Mouse (Mus musculus) hindbrain, embryonic 10.5 days (tissue): Measurements from ENCODE around the gene Dnajc13. TPM values are rescaled to one million over a fixed set of nuclear protein-coding genes. Genes with fewer than 3 reads are reported as not detected.

Source experiments
- DNase-seq: peaks from one replicate; pipeline ENCODE4 v3.0.0-alpha.2; 2017; ENCODE audit warnings: low spot score
- H3K27ac ChIP-seq: fragments of 300-500 bp; sonication (generic); 2 replicates; pipeline ENCODE4 v1.5.1; 2016; ENCODE audit warnings: mild to moderate bottlenecking, moderate library complexity
- H3K27me3 ChIP-seq: fragments of 300-500 bp; sonication (generic); 2 replicates; pipeline ENCODE4 v1.6.1; 2016; ENCODE audit warnings: mild to moderate bottlenecking; ENCODE audit not compliant: poor library complexity, insufficient read depth, severe bottlenecking
- H3K36me3 ChIP-seq: fragments of 300-500 bp; sonication (generic); 2 replicates; pipeline ENCODE4 v1.6.1; 2016; ENCODE audit warnings: mild to moderate bottlenecking, moderate library complexity
- H3K4me1 ChIP-seq: fragments of 300-500 bp; sonication (generic); replicated peaks from 2 replicates; pipeline ENCODE4 v1.6.1; 2016; ENCODE audit warnings: mild to moderate bottlenecking
- H3K4me3 ChIP-seq: fragments of 300-500 bp; sonication (generic); 2 replicates; pipeline ENCODE4 v1.5.1; 2016; ENCODE audit warnings: mild to moderate bottlenecking, moderate library complexity
- H3K9me3 ChIP-seq: fragments of 300-500 bp; sonication (generic); 2 replicates; pipeline ENCODE4 v1.6.1; 2016; ENCODE audit warnings: mild to moderate bottlenecking, moderate library complexity
- WGBS: fragments of 180-500 bp; shearing (Covaris S2); methylation state at CpG from one replicate; pipeline ENCODE4 v1.1.7; 2016; 5-methylcytosine and 5-hydroxymethylcytosine counted together
- polyA plus RNA-seq: library from polyadenylated mRNA; unstranded; fragments of >200 nt; fragmentation: Nextera tagmentation; extraction: Ambion mirVana; gene quantifications from 2 replicates; pipeline ENCODE4 v1.2.1, GENCODE M21; 2016

Dnajc13 gene
- polyA plus RNA-seq, 1 experiment from 2014 or later, result 15.8 TPM

DNA sequence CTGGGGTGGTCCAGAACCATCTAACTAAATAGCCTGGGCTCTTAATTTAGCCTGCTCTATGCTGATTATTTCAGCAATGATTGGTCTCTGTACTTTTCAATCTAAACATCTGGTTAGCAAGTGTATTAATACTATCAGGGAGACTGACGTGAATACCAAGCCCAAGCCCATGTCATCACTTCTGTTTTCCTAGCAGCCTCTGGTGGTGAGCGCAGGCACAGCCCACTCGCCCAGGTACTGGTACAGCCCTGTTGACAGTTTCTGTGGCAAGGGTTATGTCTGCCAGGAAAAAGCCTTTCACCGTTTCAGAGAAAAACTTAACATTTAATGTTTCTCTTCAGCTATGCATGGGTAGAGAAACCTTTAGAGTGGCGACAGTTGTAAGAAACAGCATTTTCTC is 98.5 kb downstream of the Dnajc13 start:
- DNase-seq, result no peak

DNA sequence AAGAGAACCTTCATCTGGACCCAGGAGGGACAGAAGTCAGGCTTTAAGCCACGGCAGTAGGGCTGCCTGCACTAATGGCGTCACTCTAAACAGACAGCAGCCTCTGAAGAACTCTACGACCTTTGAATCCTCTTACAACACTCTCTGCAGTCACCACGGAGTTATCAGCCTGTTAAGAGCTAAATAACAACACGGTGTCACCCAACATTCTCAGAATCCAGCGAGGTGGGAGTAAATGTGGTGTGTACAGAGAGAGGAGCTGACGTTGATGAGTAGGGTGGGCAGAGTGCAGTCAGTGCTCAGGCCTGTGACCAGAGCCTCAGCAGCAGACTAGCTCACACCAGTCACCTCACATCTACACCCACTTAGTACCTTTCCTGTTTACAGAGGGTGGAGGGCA is 101.6 kb downstream of the Dnajc13 start:
- no peak for DNase-seq
- Histone ChIP-seq H3K36me3 (peaks cover 100% of the 10 kb centered on the region), H3K9me3 (no peaks in the 10 kb centered on the region), H3K27me3 (no peaks in the 10 kb centered on the region), H3K4me1 (no peaks in the 10 kb centered on the region), H3K4me3 (no peak overlapping the region), H3K27ac (no peak overlapping the region)
- 90% methylated on average over 7 of the region's 7 CpGs for WGBS

More for the DNA sequence above, 98.5 kb downstream of the Dnajc13 start:
- Histone ChIP-seq H3K4me1 (no peaks in the 10 kb centered on the region), H3K27ac (no peak overlapping the region), H3K4me3 (no peak overlapping the region), H3K36me3 (peaks cover 94% of the 10 kb centered on the region), H3K27me3 (no peaks in the 10 kb centered on the region), H3K9me3 (no peaks in the 10 kb centered on the region)
- WGBS, result 90% methylated on average over 5 of the region's 5 CpGs

DNA sequence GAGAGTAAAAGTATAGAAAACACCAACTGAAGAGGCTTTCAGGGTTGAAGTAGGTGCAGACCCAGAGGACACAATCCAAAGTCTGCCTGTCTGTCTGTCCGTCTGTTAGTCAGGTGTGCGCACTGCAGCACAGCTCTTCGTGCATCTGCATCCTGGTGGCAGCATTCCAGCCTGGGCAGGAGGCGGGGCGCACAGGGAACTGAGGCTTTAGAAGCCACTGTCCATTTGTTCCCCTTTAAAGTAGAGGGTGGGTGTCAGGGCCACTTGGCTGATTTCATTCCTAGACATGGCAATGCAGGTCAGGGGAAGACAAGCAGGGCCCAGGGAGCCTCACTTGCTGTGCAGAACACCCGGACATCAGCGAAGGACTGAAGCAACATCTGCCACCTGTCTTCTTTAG is 105.4 kb downstream of the Dnajc13 start:
- WGBS, result 97% methylated on average over 7 of the region's 7 CpGs
- Histone ChIP-seq H3K9me3 (no peaks in the 10 kb centered on the region), H3K27ac (no peak overlapping the region), H3K4me3 (no peak overlapping the region), H3K27me3 (no peaks in the 10 kb centered on the region), H3K4me1 (no peaks in the 10 kb centered on the region), H3K36me3 (peaks cover 100% of the 10 kb centered on the region)
- DNase-seq, result no peak

DNA sequence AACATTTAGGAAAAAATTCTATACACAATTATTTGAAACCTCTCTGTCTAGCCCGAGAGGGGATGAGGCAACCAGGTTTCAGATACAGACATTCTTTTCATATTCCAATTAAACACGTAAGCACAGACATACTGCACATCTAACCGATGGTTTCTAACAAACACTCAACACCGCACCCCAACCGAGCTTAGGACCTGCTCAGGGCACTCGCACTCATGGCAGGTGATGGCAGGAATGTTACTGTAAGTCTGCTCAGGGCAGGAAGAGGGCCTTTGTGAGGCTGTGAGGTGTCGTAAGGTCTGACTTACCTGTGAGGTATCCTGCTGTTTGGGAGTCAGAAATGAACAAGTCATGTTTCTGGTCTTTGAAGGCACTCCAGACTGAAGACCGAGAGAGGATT is 106.2 kb downstream of the Dnajc13 start:
- no peak overlapping the region for H3K27ac ChIP-seq
- no peaks in the 10 kb centered on the region for H3K9me3 ChIP-seq
- H3K27me3 ChIP-seq, result no peaks in the 10 kb centered on the region
- H3K4me3 ChIP-seq, result no peak overlapping the region
- no peak for DNase-seq
- no peaks in the 10 kb centered on the region for H3K4me1 ChIP-seq
- H3K36me3 ChIP-seq, result peaks cover 100% of the 10 kb centered on the region
- 96% methylated on average over 8 of the region's 8 CpGs for WGBS

DNA sequence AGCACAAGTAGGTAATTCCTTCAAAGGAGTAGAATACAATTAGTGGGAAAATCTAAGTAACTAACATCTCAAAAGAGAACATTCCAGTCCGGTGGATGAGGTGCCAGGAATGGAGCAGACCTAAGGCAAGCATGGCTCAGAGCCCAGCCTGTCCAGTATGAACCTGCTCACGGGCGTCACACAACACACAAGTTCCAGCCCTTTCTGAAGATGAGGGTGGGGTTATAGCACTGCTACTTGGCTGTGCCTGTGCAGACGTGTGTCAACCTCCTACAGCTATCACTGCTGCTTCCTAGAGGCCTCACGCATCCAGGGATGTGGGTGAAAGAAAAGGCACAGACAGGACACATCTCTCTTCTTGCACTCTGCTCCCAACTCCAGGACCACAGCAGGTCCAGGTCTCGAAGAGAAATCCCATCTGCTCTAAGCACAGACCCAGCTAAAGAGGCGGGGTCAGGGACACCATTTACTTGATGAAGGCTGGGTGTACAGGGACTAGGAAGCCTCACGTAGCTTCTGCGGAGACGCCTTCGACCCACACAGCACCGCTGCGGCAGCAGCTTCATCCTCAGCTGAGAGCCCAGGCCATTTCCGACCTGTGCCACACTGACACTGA is 107.5 kb downstream of the Dnajc13 start:
- WGBS, result 95% methylated on average over 14 of the region's 14 CpGs
- no peaks in the 10 kb centered on the region for H3K9me3 ChIP-seq
- no peak for DNase-seq

DNA sequence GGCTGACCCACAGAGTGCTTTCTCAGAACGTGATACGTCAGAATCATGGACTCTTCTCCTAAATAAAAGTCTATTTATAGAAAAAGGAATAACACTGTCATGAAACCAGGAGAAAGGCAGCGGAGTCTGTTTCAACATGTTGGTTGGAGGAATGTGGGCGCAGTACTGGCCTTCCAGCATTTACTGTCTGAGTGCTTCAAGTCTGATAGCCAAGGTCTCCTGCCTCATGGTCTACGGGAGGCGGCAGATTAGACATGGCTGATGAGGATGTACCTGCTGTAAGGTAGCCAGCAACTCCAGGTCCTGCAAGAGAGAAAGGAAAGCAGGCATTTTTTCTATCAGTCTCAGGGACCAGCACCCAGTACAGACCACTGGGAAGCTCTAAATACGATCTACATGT is 110.6 kb downstream of the Dnajc13 start:
- 96% methylated on average over 7 of the region's 7 CpGs for WGBS
- Histone ChIP-seq H3K9me3 (no peaks in the 10 kb centered on the region), H3K4me3 (no peak overlapping the region), H3K36me3 (peaks cover 82% of the 10 kb centered on the region), H3K4me1 (no peaks in the 10 kb centered on the region), H3K27ac (no peak overlapping the region), H3K27me3 (no peaks in the 10 kb centered on the region)
- DNase-seq, result no peak

More for the DNA sequence above, 107.5 kb downstream of the Dnajc13 start:
- Histone ChIP-seq H3K27me3 (no peaks in the 10 kb centered on the region), H3K4me1 (no peaks in the 10 kb centered on the region), H3K27ac (no peak overlapping the region), H3K4me3 (no peak overlapping the region), H3K36me3 (peaks cover 100% of the 10 kb centered on the region)

DNA sequence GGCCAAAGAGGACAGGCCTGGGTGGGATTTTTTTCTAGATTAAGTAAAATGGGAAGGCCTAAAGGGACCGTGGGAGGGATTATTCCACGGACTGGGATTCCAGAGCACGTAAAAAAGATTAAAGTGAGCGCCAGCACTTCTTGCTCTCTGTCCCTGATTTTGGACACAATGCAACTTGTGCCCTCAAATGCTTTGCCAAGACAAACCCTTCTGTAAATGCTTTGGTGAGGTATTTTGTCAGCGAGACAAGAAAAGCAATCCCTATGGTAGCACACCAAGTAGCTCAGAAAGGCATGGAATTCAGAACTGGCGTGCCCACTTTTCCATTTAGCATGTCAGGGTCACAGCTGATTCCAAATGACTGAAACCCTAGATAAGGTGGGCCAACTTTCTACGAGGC is 113.8 kb downstream of the Dnajc13 start:
- H3K4me1 ChIP-seq, result no peaks in the 10 kb centered on the region
- no peak overlapping the region for H3K27ac ChIP-seq
- no peak overlapping the region for H3K4me3 ChIP-seq
- no peaks in the 10 kb centered on the region for H3K27me3 ChIP-seq
- WGBS, result 91% methylated on average over 7 of the region's 7 CpGs
- no peaks in the 10 kb centered on the region for H3K9me3 ChIP-seq
- DNase-seq, result no peak
- peaks cover 51% of the 10 kb centered on the region for H3K36me3 ChIP-seq

DNA sequence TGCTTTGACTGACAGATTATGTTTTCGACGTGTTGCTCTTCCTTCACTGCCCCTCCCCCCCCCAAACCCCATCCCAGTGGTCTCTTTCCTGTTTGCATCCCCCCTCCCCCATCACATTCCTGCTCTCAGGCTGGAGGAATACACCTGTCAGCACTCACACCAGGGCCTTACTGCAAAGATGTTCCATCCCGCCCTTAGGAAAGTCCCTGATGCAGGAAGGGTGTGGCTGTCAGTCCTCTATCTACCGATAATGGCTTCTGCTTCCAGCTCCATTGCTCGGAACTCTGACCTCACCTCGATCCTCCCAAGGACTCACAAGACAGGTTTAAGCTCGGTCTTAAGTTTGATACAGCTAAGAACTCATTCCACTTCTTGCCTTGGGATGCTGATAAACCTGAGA is 116.0 kb downstream of the Dnajc13 start:
- no peaks in the 10 kb centered on the region for H3K27me3 ChIP-seq
- H3K27ac ChIP-seq, result no peak overlapping the region
- WGBS, result 86% methylated on average over 7 of the region's 7 CpGs
- no peak overlapping the region for H3K4me3 ChIP-seq
- no peak for DNase-seq
- no peaks in the 10 kb centered on the region for H3K4me1 ChIP-seq
- peaks cover 28% of the 10 kb centered on the region for H3K36me3 ChIP-seq
- no peaks in the 10 kb centered on the region for H3K9me3 ChIP-seq

DNA sequence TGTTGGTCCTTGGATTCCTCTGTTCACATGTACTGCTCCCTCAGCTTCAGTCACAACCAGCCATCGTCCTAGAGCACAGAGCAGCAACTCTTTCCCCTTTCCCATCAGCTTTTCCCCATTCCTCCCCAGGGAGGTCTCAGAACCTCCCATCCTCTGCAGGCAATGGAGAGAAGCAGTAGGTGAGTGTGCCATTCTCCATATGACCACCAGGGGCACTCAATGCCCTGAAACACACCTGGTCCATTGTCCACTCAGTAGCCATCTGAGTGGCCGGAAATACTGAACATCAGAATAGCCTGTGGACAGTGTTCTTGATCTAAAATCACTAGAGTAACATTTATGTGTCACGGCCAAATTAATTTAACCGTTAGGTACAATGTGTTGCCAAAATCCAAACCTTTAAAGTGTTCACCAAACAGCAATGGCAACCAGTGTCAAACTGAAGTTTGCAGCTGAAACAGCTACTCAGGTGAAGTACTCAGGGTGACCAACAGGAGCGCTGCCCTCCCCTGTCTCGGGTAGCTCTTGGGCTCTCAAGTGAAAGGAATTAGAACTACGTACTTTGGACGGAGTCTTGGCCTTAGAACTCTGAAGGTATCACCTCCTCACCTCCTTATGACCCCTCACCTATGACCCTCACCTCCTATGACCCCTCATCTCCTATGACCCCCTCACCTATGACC is 118.3 kb downstream of the Dnajc13 start:
- H3K36me3 ChIP-seq, result 0 out of 2 replicates have a peak, but pooled peaks cover 6% of the 10 kb centered on the region
- no peak overlapping the region for H3K27ac ChIP-seq
- no peaks in the 10 kb centered on the region for H3K9me3 ChIP-seq
- 84% methylated on average over 8 of the region's 8 CpGs for WGBS
- H3K4me3 ChIP-seq, result no peak overlapping the region
- no peaks in the 10 kb centered on the region for H3K27me3 ChIP-seq
- H3K4me1 ChIP-seq, result no peaks in the 10 kb centered on the region
- DNase-seq, result no peak

DNA sequence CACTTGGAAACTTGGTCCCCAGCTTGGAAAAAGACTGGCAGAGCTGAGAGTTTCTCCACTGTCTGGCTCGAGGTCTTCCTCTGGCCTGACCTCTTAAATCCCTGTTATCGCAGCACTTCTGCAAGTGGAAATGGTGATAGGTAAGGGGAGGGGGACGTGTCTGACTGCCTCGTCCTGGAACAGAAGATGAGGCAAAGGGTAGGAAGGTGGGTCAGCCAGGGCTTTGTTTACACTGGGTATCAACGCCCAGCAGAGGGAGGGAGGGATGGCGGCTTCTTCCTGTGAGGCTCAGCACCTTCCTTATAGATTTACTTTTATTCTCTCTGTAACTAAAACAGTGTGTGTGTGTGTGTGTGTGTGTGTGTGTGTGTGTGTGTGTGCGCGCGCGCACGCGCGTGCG is 119.9 kb downstream of the Dnajc13 start:
- DNase-seq, result no peak
- H3K4me3 ChIP-seq, result no peak overlapping the region
- H3K27me3 ChIP-seq, result no peaks in the 10 kb centered on the region
- no peaks in the 10 kb centered on the region for H3K9me3 ChIP-seq
- no peaks in the 10 kb centered on the region for H3K36me3 ChIP-seq
- no peak overlapping the region for H3K27ac ChIP-seq
- 88% methylated on average over 14 of the region's 14 CpGs for WGBS
- H3K4me1 ChIP-seq, result no peaks in the 10 kb centered on the region

DNA sequence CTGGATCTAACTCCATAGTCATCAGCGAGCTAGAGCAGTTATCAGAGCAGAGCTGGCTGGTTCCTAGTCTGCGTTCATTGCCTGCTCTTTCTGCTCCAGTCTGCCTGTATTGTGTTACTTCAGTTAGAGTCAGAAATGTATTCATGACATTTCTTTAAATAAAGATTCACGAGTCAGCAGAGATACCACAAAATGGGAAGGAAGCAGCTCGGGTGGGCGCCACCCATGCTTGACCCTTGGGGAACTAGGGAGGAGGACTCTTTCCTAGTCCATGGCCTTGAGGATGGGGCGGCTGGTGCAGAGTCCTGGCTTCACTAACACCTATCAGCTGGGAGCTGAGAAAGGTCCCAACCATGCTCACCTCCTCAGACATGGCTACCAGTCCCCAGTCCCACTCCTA is 122.4 kb downstream of the Dnajc13 start:
- WGBS, result 90% methylated on average over 6 of the region's 6 CpGs
- DNase-seq, result no peak

DNA sequence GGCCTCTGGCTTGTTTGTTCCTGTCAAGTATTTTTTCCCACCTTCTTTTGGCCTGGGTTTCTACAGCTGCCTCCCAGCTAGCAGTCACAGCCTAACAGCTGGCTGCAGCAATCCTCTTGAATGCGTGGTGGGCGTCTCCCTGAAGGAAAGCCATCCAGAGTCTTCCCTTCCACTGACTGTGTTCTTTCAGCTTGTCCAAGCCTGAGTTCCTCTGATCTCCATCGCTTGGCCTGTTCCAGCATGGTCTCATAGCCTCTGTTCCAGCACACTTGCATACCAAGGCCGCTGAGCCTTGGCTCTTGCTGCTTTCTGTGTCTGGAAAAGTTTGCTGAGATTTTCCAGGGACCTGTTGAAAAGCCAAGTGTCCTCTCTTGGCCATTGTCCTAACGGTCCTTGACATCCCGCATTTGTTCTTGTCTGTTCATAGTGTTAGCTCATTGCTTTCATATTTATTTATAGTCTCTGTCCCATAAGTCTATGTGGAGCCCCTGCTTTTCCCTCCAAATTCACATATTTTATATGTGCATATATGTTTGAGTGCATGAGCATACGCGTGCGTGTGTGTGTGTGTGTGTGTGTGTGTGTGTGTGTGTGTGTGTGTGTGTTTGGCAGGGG is 132.5 kb downstream of the Dnajc13 start:
- DNase-seq, result no peak
- no peak overlapping the region for H3K4me3 ChIP-seq
- H3K9me3 ChIP-seq, result no peaks in the 10 kb centered on the region
- peaks cover 19% of the 10 kb centered on the region for H3K4me1 ChIP-seq
- 90% methylated on average over 9 of the region's 9 CpGs for WGBS
- no peaks in the 10 kb centered on the region for H3K27me3 ChIP-seq
- H3K36me3 ChIP-seq, result no peaks in the 10 kb centered on the region
- no peak overlapping the region for H3K27ac ChIP-seq

More for the DNA sequence above, 122.4 kb downstream of the Dnajc13 start:
- Histone ChIP-seq H3K27ac (no peak overlapping the region), H3K4me1 (no peaks in the 10 kb centered on the region), H3K36me3 (no peaks in the 10 kb centered on the region), H3K9me3 (no peaks in the 10 kb centered on the region), H3K4me3 (no peak overlapping the region), H3K27me3 (no peaks in the 10 kb centered on the region)

DNA sequence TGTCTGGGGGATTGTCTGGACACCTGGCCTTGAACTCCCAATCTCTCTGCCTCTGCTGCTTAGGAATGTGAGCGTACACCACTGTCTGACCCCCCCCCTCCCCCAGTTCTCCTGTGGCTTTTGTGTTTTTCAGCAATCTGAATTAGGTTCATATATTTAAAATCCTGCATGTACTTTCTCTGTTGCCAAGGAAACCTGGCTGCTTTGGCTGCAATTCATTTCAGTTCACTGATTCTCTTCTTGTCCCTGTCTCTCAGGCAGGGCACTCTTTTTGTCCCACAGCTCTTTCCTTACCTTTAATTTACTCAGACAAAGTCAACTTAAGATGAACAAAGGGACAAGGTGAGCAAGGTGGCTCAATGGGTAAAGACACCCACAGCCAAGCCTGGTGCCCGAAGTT is 134.6 kb downstream of the Dnajc13 start:
- H3K27me3 ChIP-seq, result no peaks in the 10 kb centered on the region
- no peak for DNase-seq
- H3K4me1 ChIP-seq, result peaks cover 36% of the 10 kb centered on the region
- no peaks in the 10 kb centered on the region for H3K9me3 ChIP-seq
- WGBS, result 72% methylated on average over 2 of the region's 2 CpGs
- no peak overlapping the region for H3K27ac ChIP-seq
- no peaks in the 10 kb centered on the region for H3K36me3 ChIP-seq
- H3K4me3 ChIP-seq, result no peak overlapping the region
